Mouse (Mus musculus) limb, embryonic 11.5 days (tissue): ENCODE data around the gene Islr. TPM values are rescaled to one million over a fixed set of nuclear protein-coding genes. Genes with fewer than 3 reads are reported as not detected.

ENCODE experiments used
- ATAC-seq: fragments of 200-750 bp; cut with Nextera tagmentation; 2 replicates; pipeline ENCODE4 v1.8.0; 2017; ENCODE audit warnings: low read depth; ENCODE audit not compliant: insufficient number of reproducible peaks, low FRiP score, low TSS enrichment
- DNase-seq: peaks from one replicate; pipeline ENCODE4 v3.0.0-alpha.2; 2015; ENCODE audit warnings: low spot score
- H3K27ac ChIP-seq: fragments of 300-500 bp; sonication (generic); replicated peaks from 2 replicates; pipeline ENCODE4 v1.5.1; 2014; ENCODE audit warnings: low read depth, mild to moderate bottlenecking, low read length
- H3K27me3 ChIP-seq: fragments of 300-500 bp; sonication (generic); 2 replicates; pipeline ENCODE4 v1.6.1; 2014; ENCODE audit warnings: mild to moderate bottlenecking, low read length, mixed read lengths; ENCODE audit not compliant: control insufficient read depth, insufficient read depth
- H3K36me3 ChIP-seq: fragments of 300-500 bp; sonication (generic); 2 replicates; pipeline ENCODE4 v1.6.1; 2014; ENCODE audit warnings: mild to moderate bottlenecking, low read length, moderate library complexity, mixed read lengths; ENCODE audit not compliant: control insufficient read depth, insufficient read depth
- H3K4me1 ChIP-seq: fragments of 300-500 bp; sonication (generic); 2 replicates; pipeline ENCODE4 v1.6.1; 2014; ENCODE audit warnings: low read length, mixed read lengths; ENCODE audit not compliant: control insufficient read depth, insufficient read depth
- H3K4me2 ChIP-seq: fragments of 300-500 bp; sonication (generic); 2 replicates; pipeline ENCODE4 v1.6.1; 2014; ENCODE audit warnings: low read depth, mild to moderate bottlenecking, moderate library complexity; ENCODE audit not compliant: severe bottlenecking
- H3K4me3 ChIP-seq: fragments of 300-500 bp; sonication (generic); 2 replicates; pipeline ENCODE4 v1.5.1; 2014; ENCODE audit warnings: low read depth, low read length
- H3K9ac ChIP-seq: fragments of 300-500 bp; sonication (generic); 2 replicates; pipeline ENCODE4 v1.6.1; 2014; ENCODE audit warnings: mild to moderate bottlenecking, low read length
- H3K9me3 ChIP-seq: fragments of 300-500 bp; sonication (generic); 2 replicates; pipeline ENCODE4 v1.6.1; 2016; ENCODE audit warnings: low read length; ENCODE audit not compliant: control insufficient read depth
- WGBS: fragments of 180-500 bp; shearing (Covaris S2); extraction: QIAGEN DNeasy Blood & Tissue Kit; methylation state at CpG from one replicate; pipeline ENCODE4 v1.1.7; 2014; 5-methylcytosine and 5-hydroxymethylcytosine counted together
- polyA plus RNA-seq: library from polyadenylated mRNA; unstranded; fragments of >200 nt; fragmentation: Nextera tagmentation; extraction: Ambion mirVana; gene quantifications from 2 replicates; pipeline ENCODE4 v1.2.1, GENCODE M21; 2014

Islr gene
- polyA plus RNA-seq, 1 experiment from 2014 or later = 37.6 TPM

DNA sequence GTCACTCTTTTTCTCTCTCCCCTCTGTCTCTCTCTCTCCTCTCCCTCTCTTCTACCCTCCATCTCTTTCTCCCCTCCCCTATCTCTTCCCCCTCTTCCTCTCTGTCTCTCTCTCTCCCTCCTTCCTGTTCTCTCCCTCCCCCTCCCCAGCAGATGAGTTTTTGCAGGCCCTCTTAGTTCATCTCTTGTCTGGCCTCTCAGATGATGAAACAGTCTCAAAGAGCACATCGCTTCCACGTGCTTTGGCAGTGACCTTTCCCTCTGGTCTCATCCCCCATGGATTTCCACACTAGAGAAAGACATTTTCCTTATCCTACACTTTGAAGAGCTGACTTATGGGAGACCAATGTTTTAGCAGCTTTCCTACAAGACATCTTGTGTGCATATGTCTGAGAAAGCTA is 31.2 kb downstream of the Islr start:
- no peak overlapping the region for H3K9ac ChIP-seq
- peaks cover 18% of the 10 kb centered on the region; the same call in 1 of the 2 replicates for H3K4me1 ChIP-seq
- H3K27me3 ChIP-seq = no peaks in the 10 kb centered on the region
- H3K36me3 ChIP-seq = no peaks in the 10 kb centered on the region
- DNase-seq (no peak), ATAC-seq (no peak)
- H3K27ac ChIP-seq = no peak overlapping the region
- WGBS = 75% methylated on average over 2 of the region's 2 CpGs
- H3K4me2 ChIP-seq = no peak overlapping the region
- H3K4me3 ChIP-seq = no peak overlapping the region
- no peaks in the 10 kb centered on the region for H3K9me3 ChIP-seq

DNA sequence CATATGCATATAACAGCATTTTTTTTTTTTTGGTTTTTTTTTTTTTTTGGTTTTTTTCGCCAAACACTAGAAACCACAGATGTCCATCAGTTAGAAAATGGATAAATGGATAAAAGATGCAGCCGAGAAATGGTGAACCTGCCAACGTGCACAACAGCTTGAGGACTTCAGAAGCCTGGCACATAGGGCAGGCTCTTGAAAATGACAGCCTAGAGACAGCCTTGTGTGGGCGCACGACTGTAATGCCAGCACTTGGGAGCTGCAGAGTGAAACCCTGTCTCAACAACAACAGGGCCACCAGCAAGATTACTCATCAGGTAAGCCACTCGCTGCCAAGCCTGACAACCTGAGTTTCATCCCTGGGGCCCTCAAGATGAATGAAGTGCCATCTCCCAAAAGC is 34.7 kb downstream of the Islr start:
- no peaks in the 10 kb centered on the region for H3K36me3 ChIP-seq
- H3K4me3 ChIP-seq = no peak overlapping the region
- 0 out of 2 replicates have a peak, but pooled peaks cover 4% of the 10 kb centered on the region for H3K4me1 ChIP-seq
- no peaks in the 10 kb centered on the region for H3K27me3 ChIP-seq
- 83% methylated on average over 6 of the region's 6 CpGs for WGBS
- no peak overlapping the region for H3K27ac ChIP-seq
- ATAC-seq (no peak), DNase-seq (no peak)
- no peak overlapping the region for H3K4me2 ChIP-seq
- no peak overlapping the region for H3K9ac ChIP-seq
- no peaks in the 10 kb centered on the region for H3K9me3 ChIP-seq

DNA sequence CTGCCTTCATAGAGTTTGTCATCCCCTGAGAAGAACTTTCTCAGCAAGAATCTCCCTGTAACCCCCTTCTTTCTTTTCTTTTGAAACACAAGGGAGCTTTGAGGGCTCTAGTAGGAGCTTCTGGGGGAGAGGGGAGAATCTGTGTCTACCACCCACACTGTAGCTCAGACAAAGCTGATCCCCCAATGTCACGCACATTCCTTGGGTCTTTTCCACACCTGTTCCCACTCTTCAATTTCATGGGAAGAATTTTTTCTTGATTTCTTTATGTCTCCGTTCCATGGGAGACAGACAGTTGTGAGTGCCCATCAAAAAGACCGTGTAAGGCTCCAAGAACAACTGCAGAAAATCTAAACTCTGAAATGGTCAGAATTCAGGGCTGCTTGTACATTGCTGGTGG is 35.2 kb downstream of the Islr start:
- H3K9ac ChIP-seq = no peak overlapping the region
- H3K4me1 ChIP-seq = 0 out of 2 replicates have a peak, but pooled peaks cover 4% of the 10 kb centered on the region
- ATAC-seq (no peak), DNase-seq (peak; percentile 20)
- no peaks in the 10 kb centered on the region for H3K9me3 ChIP-seq
- 86% methylated on average over 3 of the region's 3 CpGs for WGBS
- no peak overlapping the region for H3K27ac ChIP-seq
- no peak overlapping the region for H3K4me3 ChIP-seq
- no peaks in the 10 kb centered on the region for H3K27me3 ChIP-seq
- no peaks in the 10 kb centered on the region for H3K36me3 ChIP-seq
- H3K4me2 ChIP-seq = no peak overlapping the region

DNA sequence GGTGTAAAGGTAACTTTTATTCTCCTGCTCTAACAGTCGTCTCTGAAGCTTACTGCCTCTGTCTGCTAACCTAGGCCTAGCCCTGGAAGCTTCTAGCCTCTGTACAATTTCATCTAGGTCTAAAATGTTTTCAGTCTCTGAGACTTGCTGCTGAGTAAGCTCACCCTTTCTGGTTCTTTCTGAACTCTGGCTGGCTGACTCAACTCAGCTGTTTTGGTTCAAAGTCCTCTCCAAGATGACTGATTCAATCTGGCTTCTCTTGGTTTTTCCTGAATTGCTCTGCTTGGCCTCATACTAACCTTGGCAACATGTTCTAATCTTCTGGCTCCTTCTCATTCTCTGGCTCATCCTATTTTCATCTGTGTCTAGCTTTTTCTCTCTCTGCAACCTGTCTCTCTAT is 38.3 kb downstream of the Islr start:
- Histone ChIP-seq H3K4me3 (no peak overlapping the region), H3K36me3 (no peaks in the 10 kb centered on the region), H3K4me1 (0 out of 2 replicates have a peak, but pooled peaks cover 4% of the 10 kb centered on the region), H3K27ac (no peak overlapping the region), H3K4me2 (no peak overlapping the region), H3K9ac (no peak overlapping the region), H3K27me3 (no peaks in the 10 kb centered on the region), H3K9me3 (no peaks in the 10 kb centered on the region)
- DNase-seq = no peak
- 94% methylated on average over 1 of the region's 1 CpGs for WGBS
- no peak for ATAC-seq

DNA sequence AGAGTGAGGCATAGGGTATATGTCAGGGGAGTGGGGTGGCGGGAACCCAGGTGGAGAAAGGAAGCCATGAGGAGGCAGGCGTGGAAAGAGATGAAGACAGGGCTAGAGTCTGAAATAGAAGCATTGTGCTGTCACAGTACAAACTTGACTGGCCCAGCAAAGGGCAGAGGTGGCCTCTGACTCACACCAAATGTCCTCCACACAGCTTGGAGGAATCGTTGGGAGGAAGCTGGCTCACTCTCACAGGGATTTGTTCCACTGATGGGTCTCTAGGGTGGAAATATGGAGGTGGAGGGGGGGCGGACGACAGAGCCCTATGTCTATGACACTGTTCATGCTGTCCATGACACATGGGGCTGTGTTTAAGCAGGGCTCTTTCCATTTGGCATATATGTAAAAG is 41.0 kb downstream of the Islr start:
- Histone ChIP-seq H3K9me3 (no peaks in the 10 kb centered on the region), H3K4me1 (peaks cover 22% of the 10 kb centered on the region), H3K27me3 (no peaks in the 10 kb centered on the region), H3K9ac (no peak overlapping the region), H3K36me3 (no peaks in the 10 kb centered on the region), H3K4me3 (no peak overlapping the region), H3K4me2 (no peak overlapping the region), H3K27ac (no peak overlapping the region)
- 76% methylated on average over 5 of the region's 5 CpGs for WGBS
- no peak for DNase-seq
- ATAC-seq = no peak

DNA sequence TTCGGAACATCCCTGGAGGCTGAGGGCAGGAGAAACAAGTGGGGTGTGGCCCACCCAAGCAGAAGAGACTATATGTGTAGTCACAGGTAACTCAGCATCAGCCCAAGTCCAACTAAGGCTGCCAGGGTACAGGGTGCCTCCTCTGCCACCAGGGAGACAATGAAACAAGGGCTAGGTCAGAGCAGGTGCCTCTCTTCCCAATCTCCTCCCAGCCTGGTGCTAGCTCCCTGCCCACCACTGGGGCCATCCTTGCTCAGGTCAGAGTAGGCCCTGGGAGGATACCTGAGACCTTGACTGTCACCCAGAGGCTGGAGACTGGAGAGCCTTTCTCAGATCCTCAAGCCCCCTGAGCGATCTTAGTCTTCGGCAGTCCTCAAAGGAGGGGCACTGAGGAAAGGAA is 41.9 kb downstream of the Islr start:
- H3K9me3 ChIP-seq = no peaks in the 10 kb centered on the region
- no peak for DNase-seq
- H3K27me3 ChIP-seq = no peaks in the 10 kb centered on the region
- no peak overlapping the region for H3K27ac ChIP-seq
- H3K9ac ChIP-seq = no peak overlapping the region
- no peak for ATAC-seq
- H3K4me3 ChIP-seq = no peak overlapping the region
- WGBS = 83% methylated on average over 3 of the region's 3 CpGs
- H3K4me1 ChIP-seq = peaks cover 32% of the 10 kb centered on the region
- H3K36me3 ChIP-seq = no peaks in the 10 kb centered on the region
- H3K4me2 ChIP-seq = no peak overlapping the region

DNA sequence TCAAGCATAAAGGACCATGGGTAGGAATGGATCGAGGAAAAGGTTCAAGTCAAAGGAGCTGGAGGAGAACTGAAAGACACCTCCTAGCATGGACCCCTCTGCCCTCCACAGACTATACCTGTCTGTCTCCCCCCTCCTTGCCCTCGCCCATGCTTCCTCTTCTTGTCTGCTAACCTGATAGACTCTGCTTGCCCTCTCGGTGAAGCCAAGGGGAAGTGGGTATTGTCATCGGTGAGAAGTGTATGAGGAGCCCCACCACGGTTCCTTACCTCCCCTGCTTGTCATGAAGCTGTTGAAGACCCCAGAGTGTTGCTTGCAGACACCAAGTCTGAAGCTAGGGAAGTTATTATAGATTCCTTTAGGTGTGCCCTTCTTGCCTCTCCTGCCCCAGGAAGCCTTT is 43.8 kb downstream of the Islr start:
- Histone ChIP-seq H3K4me1 (peaks cover 44% of the 10 kb centered on the region), H3K4me3 (no peak overlapping the region), H3K9ac (no peak overlapping the region), H3K36me3 (no peaks in the 10 kb centered on the region), H3K4me2 (no peak overlapping the region), H3K27ac (no peak overlapping the region), H3K9me3 (no peaks in the 10 kb centered on the region), H3K27me3 (no peaks in the 10 kb centered on the region)
- no peak for DNase-seq
- WGBS = 83% methylated on average over 5 of the region's 5 CpGs
- ATAC-seq = no peak

DNA sequence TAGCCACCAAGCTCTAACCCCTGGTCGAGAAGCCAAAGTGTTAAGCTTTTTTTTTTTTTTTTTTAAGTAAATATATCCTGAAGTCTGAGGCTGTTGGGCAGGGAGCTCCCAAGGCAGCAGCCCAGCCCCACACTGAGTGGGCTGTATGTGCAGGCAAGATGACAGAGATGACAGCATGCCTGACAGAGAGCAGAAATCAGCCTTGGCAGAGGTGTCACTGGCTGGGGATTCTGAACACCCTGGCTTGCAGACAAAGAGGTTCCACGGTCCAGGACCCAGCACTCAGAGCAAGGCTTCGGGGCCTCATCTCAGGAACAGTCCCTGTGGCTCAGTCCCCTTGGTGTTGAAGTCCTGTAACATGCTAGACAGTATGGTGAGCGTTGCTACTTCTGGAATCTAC is 44.3 kb downstream of the Islr start:
- ATAC-seq (no peak), DNase-seq (no peak)
- no peaks in the 10 kb centered on the region for H3K27me3 ChIP-seq
- H3K36me3 ChIP-seq = no peaks in the 10 kb centered on the region
- peak overlapping the region; percentile 21; the same call in 1 of the 2 replicates for H3K27ac ChIP-seq
- peaks cover 47% of the 10 kb centered on the region for H3K4me1 ChIP-seq
- H3K4me2 ChIP-seq = no peak overlapping the region
- H3K4me3 ChIP-seq = no peak overlapping the region
- 69% methylated on average over 4 of the region's 4 CpGs for WGBS
- peak overlapping the region; percentile 30; the same call in 1 of the 2 replicates for H3K9ac ChIP-seq
- H3K9me3 ChIP-seq = no peaks in the 10 kb centered on the region
